Mouse (Mus musculus) MEL (cell line): Measurements from ENCODE around the gene Nedd8. TPM values are rescaled to one million over a fixed set of nuclear protein-coding genes. Genes with fewer than 3 reads are reported as not detected.

Experiments
- DNase-seq: peaks from one replicate; pipeline ENCODE4 v3.0.0; 2011; ENCODE audit warnings: low read depth, low spot score
- H3K27ac ChIP-seq: 2 replicates; pipeline ENCODE4 v1.5.1; 2012; ENCODE audit warnings: low read depth, mild to moderate bottlenecking, control low read depth, low read length, moderate library complexity; ENCODE audit not compliant: control insufficient read depth
- H3K27me3 ChIP-seq, 2 experiments: fragments of 150-350 bp in 1 of 2; sonication (generic) in 1 of 2; 2 replicates each; pipeline ENCODE4 v1.6.1; 2012; ENCODE audit warnings: low read length in 2 of 2, mild to moderate bottlenecking in 2 of 2, improper control_type of control experiment in 1 of 2, moderate library complexity in 1 of 2; ENCODE audit not compliant: insufficient read depth in 2 of 2, control insufficient read depth in 1 of 2
- H3K36me3 ChIP-seq, 2 experiments: 2 replicates each; pipeline ENCODE4 v1.6.1; 2012 to 2014; ENCODE audit warnings: low read length in 2 of 2, improper control_type of control experiment in 1 of 2, inconsistent platforms in 1 of 2, mild to moderate bottlenecking in 1 of 2; ENCODE audit not compliant: insufficient read depth in 2 of 2, control insufficient read depth in 1 of 2
- H3K4me1 ChIP-seq, 2 experiments: fragments of 150-350 bp in 1 of 2; sonication (generic) in 1 of 2; 2 replicates each; pipeline ENCODE4 v1.6.1; 2012; ENCODE audit warnings: low read length in 2 of 2, improper control_type of control experiment in 1 of 2, mild to moderate bottlenecking in 1 of 2; ENCODE audit not compliant: insufficient read depth in 2 of 2, control insufficient read depth in 1 of 2
- H3K4me3 ChIP-seq, 2 experiments: fragments of 150-350 bp in 1 of 2; sonication (generic) in 1 of 2; 2 replicates each; pipeline ENCODE4 v1.5.1; 2012; ENCODE audit warnings: low read depth in 2 of 2, low read length in 2 of 2, mild to moderate bottlenecking in 2 of 2, moderate library complexity in 2 of 2, control low read depth in 1 of 2, improper control_type of control experiment in 1 of 2; ENCODE audit not compliant: control insufficient read depth in 1 of 2, insufficient read depth in 1 of 2
- H3K79me2 ChIP-seq: 2 replicates; pipeline ENCODE4 v1.6.1; 2012; ENCODE audit warnings: mild to moderate bottlenecking, low read length, moderate library complexity; ENCODE audit not compliant: control insufficient read depth, poor library complexity, insufficient read depth
- H3K9ac ChIP-seq: 2 replicates; pipeline ENCODE4 v1.6.1; 2012; ENCODE audit warnings: low read depth, mild to moderate bottlenecking, control low read depth, low read length, moderate library complexity; ENCODE audit not compliant: control insufficient read depth, poor library complexity, severe bottlenecking
- H3K9me3 ChIP-seq: fragments of 150-350 bp; sonication (generic); replicated peaks from 2 replicates; pipeline ENCODE4 v1.6.1; 2012; ENCODE audit warnings: mild to moderate bottlenecking, low read length, improper control_type of control experiment, moderate library complexity; ENCODE audit not compliant: insufficient read depth
- CTCF ChIP-seq, 3 experiments: IDR thresholded peaks in 2 of 3; conservative IDR thresholded peaks in 1 of 3; 2 replicates each; pipeline ENCODE4 v1.5.1; 2011 to 2012; ENCODE audit warnings: low read length in 3 of 3, low read depth in 2 of 3, mild to moderate bottlenecking in 2 of 3, improper control_type of control experiment in 1 of 3, inconsistent platforms in 1 of 3, mixed read lengths in 1 of 3, moderate library complexity in 1 of 3; ENCODE audit not compliant: control insufficient read depth in 1 of 3, insufficient read depth in 1 of 3, poor library complexity in 1 of 3, severe bottlenecking in 1 of 3
- E2F4 ChIP-seq: IDR thresholded peaks from 2 replicates; pipeline ENCODE4 v1.6.1; 2011; ENCODE audit warnings: low read depth, low read length, improper control_type of control experiment, borderline replicate concordance
- ELF1 ChIP-seq: IDR thresholded peaks from 2 replicates; pipeline ENCODE4 v1.6.1; 2014; ENCODE audit warnings: low read depth, mild to moderate bottlenecking, inconsistent platforms, low read length, improper control_type of control experiment, moderate library complexity
- EP300 ChIP-seq, 2 experiments: IDR thresholded peaks; 2 replicates each; pipeline ENCODE4 v1.6.1; 2011; ENCODE audit warnings: improper control_type of control experiment in 2 of 2, low read length in 2 of 2, low read depth in 1 of 2, mild to moderate bottlenecking in 1 of 2
- HCFC1 ChIP-seq: IDR thresholded peaks from 2 replicates; pipeline ENCODE4 v1.6.1; 2012; ENCODE audit warnings: low read depth, mild to moderate bottlenecking, inconsistent platforms, low read length, improper control_type of control experiment, moderate library complexity
- JUND ChIP-seq: IDR thresholded peaks from 2 replicates; pipeline ENCODE4 v1.6.1; 2011; ENCODE audit warnings: low read depth, mild to moderate bottlenecking, improper control_type of control experiment, low read length
- MAZ ChIP-seq: IDR thresholded peaks from 2 replicates; pipeline ENCODE4 v1.6.1; 2012; ENCODE audit warnings: low read depth, mild to moderate bottlenecking, inconsistent platforms, low read length, improper control_type of control experiment
- MEF2A ChIP-seq: IDR thresholded peaks from 2 replicates; pipeline ENCODE4 v1.6.1; 2014; ENCODE audit warnings: low read depth, mild to moderate bottlenecking, inconsistent platforms, low read length, improper control_type of control experiment; ENCODE audit not compliant: poor library complexity, insufficient replicate concordance, severe bottlenecking; ENCODE audit errors: extremely low read depth
- MXI1 ChIP-seq: IDR thresholded peaks from 2 replicates; pipeline ENCODE4 v1.6.1; 2011; ENCODE audit warnings: mild to moderate bottlenecking, low read depth, low read length, improper control_type of control experiment
- MYB ChIP-seq: IDR thresholded peaks from 2 replicates; pipeline ENCODE4 v1.6.1; 2011; ENCODE audit warnings: mild to moderate bottlenecking, low read depth, low read length, improper control_type of control experiment
- NELFE ChIP-seq: IDR thresholded peaks from 2 replicates; pipeline ENCODE4 v1.6.1; 2011; ENCODE audit warnings: low read depth, low read length, improper control_type of control experiment
- POLR2AphosphoS2 ChIP-seq: IDR thresholded peaks from 2 replicates; pipeline ENCODE4 v1.6.1; 2011; ENCODE audit warnings: low read length, improper control_type of control experiment
- RAD21 ChIP-seq: IDR thresholded peaks from 2 replicates; pipeline ENCODE4 v1.6.1; 2011; ENCODE audit warnings: mild to moderate bottlenecking, low read depth, low read length, improper control_type of control experiment
- SMC3 ChIP-seq: IDR thresholded peaks from 2 replicates; pipeline ENCODE4 v1.6.1; 2011; ENCODE audit warnings: low read depth, low read length, improper control_type of control experiment
- TAL1 ChIP-seq: IDR thresholded peaks from 2 replicates; pipeline ENCODE4 v1.6.1; 2012; ENCODE audit warnings: mild to moderate bottlenecking, inconsistent platforms, low read length, moderate library complexity, mixed read lengths
- TBP ChIP-seq: IDR thresholded peaks from 2 replicates; pipeline ENCODE4 v1.8.0; 2011; ENCODE audit warnings: low read depth, low read length, improper control_type of control experiment
- TCF12 ChIP-seq: IDR thresholded peaks from 2 replicates; pipeline ENCODE4 v1.6.1; 2014; ENCODE audit warnings: low read depth, mild to moderate bottlenecking, inconsistent platforms, low read length, improper control_type of control experiment, moderate library complexity
- USF1 ChIP-seq: IDR thresholded peaks from 2 replicates; pipeline ENCODE4 v1.6.1; 2014; ENCODE audit warnings: low read depth, mild to moderate bottlenecking, inconsistent platforms, low read length, improper control_type of control experiment, moderate library complexity
- ZC3H11A ChIP-seq: IDR thresholded peaks from 2 replicates; pipeline ENCODE4 v1.6.1; 2012; ENCODE audit warnings: low read depth, mild to moderate bottlenecking, inconsistent platforms, low read length, improper control_type of control experiment
- ZMIZ1 ChIP-seq: IDR thresholded peaks from 2 replicates; pipeline ENCODE4 v1.6.1; 2012; ENCODE audit warnings: low read depth, mild to moderate bottlenecking, inconsistent platforms, low read length, improper control_type of control experiment, moderate library complexity
- polyA plus RNA-seq, 2 experiments: library from polyadenylated mRNA; stranded (reverse) in 1 of 2; unstranded in 1 of 2; fragments of >175 nt in 1 of 2; fragments of >200 nt in 1 of 2; gene quantifications; 2 replicates each; pipeline versions ENCODE4 v1.2.1 to v1.2.4; 2012; ENCODE audit warnings: low replicate concordance in 2 of 2, low read depth in 1 of 2; ENCODE audit not compliant: insufficient read length in 2 of 2, insufficient read depth in 1 of 2, missing spikeins in 1 of 2
- total RNA-seq: library from RNA; depleted of rRNA; stranded (reverse); fragments of 300-350 nt; gene quantifications from 2 replicates; pipeline ENCODE4 v1.2.3, GENCODE M21; 2012

Gene Nedd8
- total and polyA plus RNA-seq, 3 experiments = 515 to 528 TPM; not detected in 1

GRCm38 (mm10) chr14:55649884-55650283 is 22.0 kb downstream of the Nedd8 start, which contains the start of gene Tssk4:
Gene Tssk4, plus strand, starts transcription at chr14:55650184.
- DNase-seq = no peak
- no peaks in the 10 kb centered on the region for H3K27me3 ChIP-seq

GRCm38 (mm10) chr14:55644261-55644888 is 27.5 kb downstream of the Nedd8 start:
- H3K4me1 ChIP-seq = peaks cover 0 to 14% of the 10 kb centered on the region in 2 experiments; a peak in 2 of 4 replicates
- peak overlapping the region; percentile 76 to 83 for H3K4me3 ChIP-seq
- peaks cover 42% of the 10 kb centered on the region for H3K79me2 ChIP-seq
- TF ChIP-seq ZC3H11A = no peak
- TF ChIP-seq JUND = no peak
- TF ChIP-seq HCFC1 = no peak
- no peak for TF ChIP-seq POLR2AphosphoS2
- no peak for TF ChIP-seq MEF2A
- TF ChIP-seq RAD21 = no peak
- TF ChIP-seq TBP = no peak
- no peak for TF ChIP-seq E2F4
- H3K27ac ChIP-seq = no peak overlapping the region; the same call in 1 of the 2 replicates
- H3K9ac ChIP-seq = peak overlapping the region; percentile 87
- peaks cover 3 to 15% of the 10 kb centered on the region in 2 experiments; a peak in 3 of 4 replicates for H3K36me3 ChIP-seq
- DNase-seq = peak; percentile 20
- no peaks in the 10 kb centered on the region for H3K9me3 ChIP-seq
- H3K27me3 ChIP-seq = no peaks in the 10 kb centered on the region

More at GRCm38 (mm10) chr14:55649884-55650283, 22.0 kb downstream of the Nedd8 start, which contains the start of gene Tssk4:
- Histone ChIP-seq H3K36me3 (peaks cover 0 to under 1% of the 10 kb centered on the region in 2 experiments; a peak in 1 of 4 replicates), H3K79me2 (peaks cover 2% of the 10 kb centered on the region; the same call in 1 of the 2 replicates), H3K9me3 (no peaks in the 10 kb centered on the region), H3K4me1 (peaks cover 0 to under 1% of the 10 kb centered on the region in 2 experiments; a peak in 1 of 4 replicates), H3K27ac (no peak within 1 kb of the TSS), H3K4me3 (no peak within 1 kb of the TSS), H3K9ac (no peak within 1 kb of the TSS)
- TF ChIP-seq MEF2A (no peak), SMC3 (no peak), NELFE (no peak)

DNA sequence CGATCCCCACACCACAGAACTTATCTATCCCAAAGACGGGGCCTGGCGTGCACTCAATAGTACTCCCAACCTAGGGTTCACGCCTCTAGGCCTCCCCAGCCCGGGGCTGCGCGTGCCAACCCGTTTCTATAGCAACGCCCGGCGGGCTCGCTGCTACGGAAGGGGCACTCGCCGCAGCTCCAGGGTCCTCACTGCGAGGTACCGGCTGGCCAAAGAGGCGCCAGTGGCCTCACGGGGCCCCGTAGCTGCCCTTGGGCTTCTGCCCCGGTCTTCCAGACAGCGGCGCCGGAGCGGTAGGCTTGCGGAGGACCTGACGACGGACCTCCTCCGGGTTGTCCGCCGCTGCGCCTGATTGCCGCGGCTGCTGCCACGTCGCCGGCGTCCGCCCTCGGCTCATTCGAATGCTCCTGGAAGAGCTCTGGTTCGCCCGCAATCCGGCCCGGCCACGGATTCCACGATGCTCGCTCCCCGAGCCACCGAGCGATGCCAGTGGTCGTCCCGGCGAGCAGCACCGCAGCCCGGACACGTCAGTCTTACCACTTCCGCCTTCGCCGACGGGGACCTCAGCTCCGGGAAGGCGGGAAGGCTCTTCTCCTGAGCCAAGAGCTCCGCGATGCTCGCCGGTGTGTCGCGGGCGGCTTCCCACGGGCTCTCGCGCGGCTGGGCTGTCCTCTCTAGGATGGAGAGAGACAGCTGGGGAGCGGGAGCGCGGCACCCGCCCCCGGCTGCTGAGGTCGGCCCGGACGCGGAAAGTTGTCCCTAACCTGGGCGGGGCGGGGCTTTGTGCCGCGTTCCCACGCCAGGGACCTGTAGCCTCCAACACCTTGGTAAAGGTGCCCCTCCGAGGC is 28.6 kb downstream of the Nedd8 start, which contains the start of gene Tm9sf1:
Gene Tm9sf1 (minus strand): TSS at position 747 of the 848 bp plus-strand sequence.
- Histone ChIP-seq H3K36me3 (peaks cover 3 to 15% of the 10 kb centered on the region in 2 experiments; a peak in 3 of 4 replicates), H3K27me3 (no peaks in the 10 kb centered on the region), H3K4me1 (peaks cover 0 to 14% of the 10 kb centered on the region in 2 experiments; a peak in 2 of 4 replicates)
- TF ChIP-seq MXI1 (peak; percentile 84), TCF12 (0 out of 2 replicates have a peak, but pooled peaks have one; percentile 9), ZC3H11A (no peak), SMC3 (no peak), EP300 (IDR thresholded peaks at IDR 0.05; ENCODE audit: low read depth in 1 of 2, low read length in 2 of 2) (no peak), TBP (no peak; the same call in 1 of the 2 replicates), POLR2AphosphoS2 (peak; percentile 65; the same call in 1 of the 2 replicates), ZMIZ1 (no peak), ELF1 (peak; percentile 86), CTCF (IDR thresholded peaks at IDR 0.05 in 2 of 3, conservative IDR thresholded peaks at IDR 0.05 in 1 of 3; ENCODE audit: control insufficient read depth in 1 of 3, insufficient read depth in 1 of 3, low read depth in 2 of 3, low read length in 3 of 3, poor library complexity in 1 of 3, severe bottlenecking in 1 of 3) (no peak), MAZ (no peak), TAL1 (no peak), MYB (no peak), USF1 (no peak), MEF2A (no peak)

More for the DNA sequence above, 28.6 kb downstream of the Nedd8 start, which contains the start of gene Tm9sf1:
- Histone ChIP-seq H3K9me3 (no peaks in the 10 kb centered on the region), H3K4me3 (peak within 1 kb of the TSS; percentile 76 to 83), H3K27ac (peak within 1 kb of the TSS; percentile 86), H3K79me2 (peaks cover 42% of the 10 kb centered on the region), H3K9ac (peak within 1 kb of the TSS; percentile 87)
- DNase-seq = peak; percentile 93
